Mouse (Mus musculus): ENCODE measurements around the gene Dgki. TPM values are rescaled to one million over a fixed set of nuclear protein-coding genes. Genes with fewer than 3 reads are reported as not detected.

Dgki gene
- polyA plus RNA-seq, 2 experiments = 0.02 TPM; not detected in 1

GRCm38 (mm10) chr6:36797066-36797655 lies 502.8 kb downstream of the Dgki start:
- no peaks in the 10 kb centered on the region for H3K4me1 ChIP-seq (replicated peaks; ENCODE audit: control insufficient read depth in 2 of 2, insufficient read depth in 2 of 2, low read length in 1 of 2)
- H3K9me3 ChIP-seq (ENCODE audit: control insufficient read depth, low read length) = no peaks in the 10 kb centered on the region
- no peak for TF ChIP-seq EP300 (IDR thresholded peaks at IDR 0.05; ENCODE audit: low read depth)
- no peak for TF ChIP-seq CTCF (IDR thresholded peaks at IDR 0.05; ENCODE audit: low read depth)
- no peaks in the 10 kb centered on the region for H3K36me3 ChIP-seq (replicated peaks; ENCODE audit: control insufficient read depth, insufficient read depth, low read depth)
- no peak overlapping the region for H3K4me3 ChIP-seq (ENCODE audit: insufficient read depth in 1 of 2, low read depth in 2 of 2, low read length in 2 of 2)
- no peaks in the 10 kb centered on the region for H3K27me3 ChIP-seq (ENCODE audit: control insufficient read depth, insufficient read depth, low read length)
- H3K4me2 ChIP-seq (ENCODE audit: low read depth) = no peak overlapping the region
- DNase-seq (ENCODE audit: low read depth in 3 of 3, low spot score in 3 of 3) (no peak), ATAC-seq (ENCODE audit: insufficient read depth) (no peak)
- no peak overlapping the region for H3K9ac ChIP-seq (replicated peaks)
- no peak overlapping the region for H3K27ac ChIP-seq
- 42% methylated on average over 3 of the region's 3 CpGs for WGBS (ENCODE audit: insufficient replicate concordance)

Other genes with a start within 250 kb of the Dgki start
- gene Creb3l2, start 142.0 kb upstream of the Dgki start, polyA plus RNA-seq (2012; rRNA removed) = 1.8 and 1.9 TPM in 2 replicates
- gene Creb3l2, start 142.0 kb upstream of the Dgki start, polyA plus RNA-seq (2014; fragmentation: Nextera tagmentation; extraction: Ambion mirVana) = 2.7 TPM in 2 replicates
- 1.4 and 1.7 TPM in 2 replicates for gene Akr1d1, start 230.0 kb upstream of the Dgki start, polyA plus RNA-seq (2012; rRNA removed)
- gene Akr1d1, start 230.0 kb upstream of the Dgki start, polyA plus RNA-seq (2014; fragmentation: Nextera tagmentation; extraction: Ambion mirVana) = 2.5 and 2.6 TPM in 2 replicates

Measured in liver, embryonic 14.5 days (tissue).